Mouse (Mus musculus): ENCODE data around the gene Olfr1243.
"Not testable (repeated sequence)": the region's sequence is repeated elsewhere in the genome, so short reads cannot be mapped to it uniquely, and the experiment has no call there.

Gene Olfr1243

GRCm38 (mm10) chr2:89531387-89531786 lies at the start of gene Olfr1243:
Gene Olfr1243, minus strand, starts transcription at chr2:89531487.
- no peak for DNase-seq (ENCODE audit: low read depth, low spot score)

GRCm38 (mm10) chr2:89578347-89578746 lies 47.1 kb upstream of the Olfr1243 start, which contains the start of gene Olfr1245:
Gene Olfr1245, minus strand, starts transcription at chr2:89578447.
- DNase-seq (ENCODE audit: low read depth, low spot score): no peak

GRCm38 (mm10) chr2:89562706-89563105 lies 31.4 kb upstream of the Olfr1243 start:
- not testable (repeated sequence) for DNase-seq (ENCODE audit: low read depth, low spot score)

- DNase-seq (ENCODE audit: low read depth, low spot score): no peak
Observed at GRCm38 (mm10) chr2:89544516-89544915, 13.2 kb upstream of the Olfr1243 start.

- no peak for DNase-seq (ENCODE audit: low read depth, low spot score)
Observed at GRCm38 (mm10) chr2:89539923-89540322, 8.6 kb upstream of the Olfr1243 start.

- DNase-seq (ENCODE audit: low read depth, low spot score): no peak
Observed at GRCm38 (mm10) chr2:89498235-89498634, 33.1 kb downstream of the Olfr1243 start, which contains the start of gene Olfr1242. Gene Olfr1242, minus strand, starts transcription at chr2:89498335.

GRCm38 (mm10) chr2:89487026-89487425 lies 44.3 kb downstream of the Olfr1243 start, which contains the start of gene Olfr1241:
Gene Olfr1241, minus strand, starts transcription at chr2:89487126.
- no peak for DNase-seq (ENCODE audit: low read depth, low spot score)

Data from retina, postnatal 7 days (tissue).